ENCODE assay signal across 8 mouse cellular contexts in genomic region chr5:134932179-134932902, GRCm38 (mm10). TPM values are rescaled to one million over a fixed set of nuclear protein-coding genes. Genes with fewer than 3 reads are reported as not detected.
DNase-seq lines count a peak whose midpoint lies in the region; ATAC-seq and TF ChIP-seq lines count a peak whose summit lies in the region.

Gene Mettl27 (plus strand): TSS chr5:134932368.

- peak within 1 kb of the TSS; percentile 79 for H3K4me3 ChIP-seq in forebrain, embryonic 15.5 days
- peak within 1 kb of the TSS; percentile 92 for H3K4me3 ChIP-seq in lung, adult 2 months (replicated peaks; ENCODE audit: extremely low read depth, low read depth, low read length)

- under 1% methylated on average over 41 of the region's 41 CpGs for WGBS in forebrain, embryonic 15.5 days
- WGBS in lung, adult 2 months: under 1% methylated on average over 41 of the region's 41 CpGs

- peak; percentile 96 for ATAC-seq in forebrain, embryonic 15.5 days (replicated peaks)
- peak; percentile 81 for ATAC-seq in neutrophil, adult 5-6 weeks (ENCODE audit: extremely low read depth, insufficient number of reproducible peaks, low FRiP score, poor library complexity, severe bottlenecking)

- no peak for TF ChIP-seq CTCF in lung, adult 2 months (IDR thresholded peaks at IDR 0.05; ENCODE audit: insufficient read depth, low read length)

- peak within 1 kb of the TSS; percentile 50; the same call in 1 of the 2 replicates for H3K27ac ChIP-seq in forebrain, embryonic 15.5 days (replicated peaks)

- H3K4me2 ChIP-seq in forebrain, embryonic 15.5 days (replicated peaks): peak within 1 kb of the TSS; percentile 98

- H3K36me3 ChIP-seq in forebrain, embryonic 15.5 days: no peaks in the 10 kb centered on the region

- DNase-seq in ES-CJ7 (ENCODE audit: low read depth, low spot score): peak; percentile 96
- peak; percentile 55 for DNase-seq in cerebellum, adult 11 months
- DNase-seq in heart, postnatal 25 days (ENCODE audit: low spot score): peak; percentile 80
- peak; percentile 70 to 84 for DNase-seq in layer of hippocampus, adult 18-20 months (ENCODE audit: low spot score in 2 of 2)
- DNase-seq in lung, adult 2 months: peak; percentile 86
- peak; percentile 87 to 93 for DNase-seq in thymus, adult 18-20 months

- H3K9ac ChIP-seq in forebrain, embryonic 15.5 days (replicated peaks): peak within 1 kb of the TSS; percentile 77

- intact Hi-C loops in heart, postnatal 25 days (cut with DNase I): loop anchor here (1.0 kb wide), 1 partner anchor 33 kb away; no protein-coding TSS in a partner anchor

- H3K27me3 ChIP-seq in forebrain, embryonic 15.5 days: no peaks in the 10 kb centered on the region

- TF ChIP-seq POLR2A in lung, adult 2 months (IDR thresholded peaks at IDR 0.05; ENCODE audit: borderline replicate concordance, extremely low read depth, low read depth, low read length): peak; percentile 59; the same call in 1 of the 2 replicates

- no peaks in the 10 kb centered on the region for H3K9me3 ChIP-seq in forebrain, embryonic 15.5 days

- peaks cover 4% of the 10 kb centered on the region for H3K4me1 ChIP-seq in forebrain, embryonic 15.5 days
- H3K4me1 ChIP-seq in lung, adult 2 months (ENCODE audit: control insufficient read depth, insufficient read depth, low read length): no peaks in the 10 kb centered on the region

RNA-seq across cellular contexts. Expression of gene Mettl27, which starts in this region (rescaled TPM):
- 8.8 and 10.1 TPM in 2 replicates for polyA plus RNA-seq in forebrain, embryonic 15.5 days (2015; fragmentation: Nextera tagmentation; extraction: Ambion mirVana)
- total RNA-seq in heart, postnatal 25 days (2021): 1 to 10 TPM; 5.0 to 5.6 TPM
- 1 to 10 TPM; 7.5 to 8.6 TPM for total RNA-seq in layer of hippocampus, adult 18-20 months (2021)
- 16.3 and 23.2 TPM in 2 replicates for polyA plus RNA-seq in lung, adult 2 months (2012; rRNA removed)
- total RNA-seq in neutrophil, adult 5-6 weeks (2017): 0.86 and 2.2 TPM in 2 replicates

Comparison
In these comparisons a context has a peak if more than half of its experiments do, and no peak if none do; other contexts are left out.
1. Peak in every context shown above with its lines: DNase-seq, ATAC-seq, H3K4me3 ChIP-seq and H3K27ac ChIP-seq.